Mouse (Mus musculus): Measurements from ENCODE around the gene Tesc. TPM values are rescaled to one million over a fixed set of nuclear protein-coding genes. Genes with fewer than 3 reads are reported as not detected.

Tesc gene
- polyA plus RNA-seq, 1 experiment = 0.13 TPM

DNA sequence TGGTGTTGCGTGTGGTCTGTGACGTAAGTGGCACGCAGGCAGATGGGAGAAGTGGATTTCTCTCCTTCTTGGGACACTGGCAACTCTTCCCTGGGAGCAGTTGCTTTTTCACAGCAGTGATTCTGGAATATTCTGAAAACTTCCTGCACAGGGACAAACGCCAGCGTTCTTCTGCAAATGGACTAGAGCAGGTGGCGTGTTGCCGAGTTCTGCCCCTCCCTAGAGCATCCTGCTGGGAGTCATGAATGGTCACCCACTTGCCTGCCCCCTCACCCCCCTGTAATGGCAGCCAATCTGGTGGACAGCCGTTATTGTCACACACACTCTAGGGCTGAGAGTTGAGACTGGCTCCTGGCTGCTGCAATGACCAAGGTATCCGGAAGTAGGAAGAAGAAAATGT is 32.1 kb downstream of the Tesc start:
- H3K4me3 ChIP-seq (replicated peaks) = no peak overlapping the region
- peaks cover 16% of the 10 kb centered on the region for H3K4me1 ChIP-seq (ENCODE audit: control insufficient read depth)
- H3K36me3 ChIP-seq (ENCODE audit: control insufficient read depth) = peaks cover 9% of the 10 kb centered on the region
- no peaks in the 10 kb centered on the region for H3K9me3 ChIP-seq (ENCODE audit: control insufficient read depth, low read length)
- TF ChIP-seq TAL1 (IDR thresholded peaks at IDR 0.05; ENCODE audit: low read length) (no peak), GATA1 (IDR thresholded peaks at IDR 0.05; ENCODE audit: low read length) (no peak)
- H3K27me3 ChIP-seq (ENCODE audit: control insufficient read depth) = no peaks in the 10 kb centered on the region

DNA sequence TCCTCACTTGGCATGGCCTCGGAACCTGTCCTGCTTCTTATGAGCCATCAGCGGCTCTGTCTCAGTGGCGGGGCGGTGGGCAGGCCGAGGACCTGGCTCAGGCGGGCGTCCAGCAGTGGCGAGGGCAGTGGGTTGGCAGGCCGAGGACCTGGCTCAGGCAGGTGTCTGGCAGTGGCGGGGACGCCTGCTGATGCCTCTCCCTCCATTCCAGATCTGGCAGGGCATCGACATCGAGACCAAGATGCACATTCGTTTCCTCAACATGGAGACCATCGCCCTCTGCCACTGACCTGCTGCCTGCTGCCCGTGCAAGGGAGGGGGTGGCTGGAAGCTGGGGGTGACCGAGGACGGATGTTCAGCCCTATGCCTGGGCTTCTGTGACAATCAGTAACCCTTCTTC is 33.8 kb downstream of the Tesc start:
- TF ChIP-seq TAL1 (IDR thresholded peaks at IDR 0.05; ENCODE audit: low read length) (no peak), GATA1 (IDR thresholded peaks at IDR 0.05; ENCODE audit: low read length) (no peak)
- Histone ChIP-seq H3K4me3 (replicated peaks) (no peak overlapping the region), H3K9me3 (ENCODE audit: control insufficient read depth, low read length) (no peaks in the 10 kb centered on the region), H3K27me3 (ENCODE audit: control insufficient read depth) (no peaks in the 10 kb centered on the region), H3K4me1 (ENCODE audit: control insufficient read depth) (peaks cover 18% of the 10 kb centered on the region), H3K36me3 (ENCODE audit: control insufficient read depth) (peaks cover 26% of the 10 kb centered on the region)

DNA sequence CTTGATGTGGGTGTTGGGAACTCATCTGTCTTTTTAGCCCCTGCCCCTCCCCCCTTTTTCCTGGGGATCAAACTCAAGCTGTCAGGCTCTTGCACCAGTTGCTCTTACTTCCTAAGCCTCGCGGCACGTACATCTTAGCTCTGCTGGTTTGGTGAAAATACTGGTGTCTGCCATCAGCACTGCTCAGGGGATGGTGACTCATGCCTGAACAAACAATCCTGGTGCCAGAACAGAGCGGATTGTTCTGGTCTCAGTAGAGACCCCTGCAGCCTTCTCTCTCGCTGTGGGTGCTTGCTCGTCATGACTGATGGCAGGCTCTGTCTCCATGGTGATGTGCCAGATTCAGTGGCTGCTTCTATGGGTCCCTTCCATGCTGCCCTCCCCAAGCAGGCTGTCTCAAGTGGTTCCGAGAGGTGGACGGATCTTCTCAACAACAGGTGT is 35.7 kb downstream of the Tesc start:
- H3K36me3 ChIP-seq (ENCODE audit: control insufficient read depth) = peaks cover 44% of the 10 kb centered on the region
- H3K27me3 ChIP-seq (ENCODE audit: control insufficient read depth) = no peaks in the 10 kb centered on the region
- H3K4me3 ChIP-seq (replicated peaks) = no peak overlapping the region
- TF ChIP-seq GATA1 (IDR thresholded peaks at IDR 0.05; ENCODE audit: low read length) (no peak), TAL1 (IDR thresholded peaks at IDR 0.05; ENCODE audit: low read length) (no peak)
- no peaks in the 10 kb centered on the region for H3K9me3 ChIP-seq (ENCODE audit: control insufficient read depth, low read length)
- peaks cover 22% of the 10 kb centered on the region for H3K4me1 ChIP-seq (ENCODE audit: control insufficient read depth)

DNA sequence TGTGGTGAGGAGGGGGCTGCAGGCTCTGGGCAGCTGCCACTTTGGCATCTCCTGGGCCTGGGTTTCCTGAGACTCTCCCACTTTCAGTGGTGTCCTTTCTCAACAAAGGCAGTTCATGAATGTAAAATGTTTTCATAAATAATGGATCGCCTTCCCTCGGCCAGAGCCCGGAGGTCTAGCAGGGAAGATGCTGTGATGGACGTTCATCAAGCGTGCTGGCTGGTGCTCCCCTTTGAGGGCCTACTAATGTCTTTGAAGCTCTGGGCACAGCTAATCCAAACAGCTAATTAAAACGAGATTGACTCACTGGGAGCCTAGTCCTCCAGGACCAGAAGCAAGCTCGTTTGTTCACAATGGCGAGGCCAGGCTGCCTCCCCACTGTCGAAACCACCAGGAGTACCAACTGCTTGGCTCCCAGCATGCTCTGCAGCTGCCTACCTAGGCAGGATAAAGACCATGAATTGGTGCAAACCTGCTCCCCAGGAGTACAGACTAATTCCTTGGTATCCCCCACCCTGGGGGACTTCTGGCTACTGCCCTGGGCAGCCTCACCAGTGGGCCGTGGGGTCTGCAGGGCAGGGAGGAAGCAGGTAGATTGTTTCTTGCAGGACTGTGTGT is 36.9 kb downstream of the Tesc start:
- Histone ChIP-seq H3K27me3 (ENCODE audit: control insufficient read depth) (no peaks in the 10 kb centered on the region), H3K4me1 (ENCODE audit: control insufficient read depth) (peaks cover 19% of the 10 kb centered on the region), H3K9me3 (ENCODE audit: control insufficient read depth, low read length) (no peaks in the 10 kb centered on the region), H3K4me3 (replicated peaks) (no peak overlapping the region), H3K36me3 (ENCODE audit: control insufficient read depth) (peaks cover 56% of the 10 kb centered on the region)
- TF ChIP-seq TAL1 (IDR thresholded peaks at IDR 0.05; ENCODE audit: low read length) (no peak), GATA1 (IDR thresholded peaks at IDR 0.05; ENCODE audit: low read length) (no peak)

DNA sequence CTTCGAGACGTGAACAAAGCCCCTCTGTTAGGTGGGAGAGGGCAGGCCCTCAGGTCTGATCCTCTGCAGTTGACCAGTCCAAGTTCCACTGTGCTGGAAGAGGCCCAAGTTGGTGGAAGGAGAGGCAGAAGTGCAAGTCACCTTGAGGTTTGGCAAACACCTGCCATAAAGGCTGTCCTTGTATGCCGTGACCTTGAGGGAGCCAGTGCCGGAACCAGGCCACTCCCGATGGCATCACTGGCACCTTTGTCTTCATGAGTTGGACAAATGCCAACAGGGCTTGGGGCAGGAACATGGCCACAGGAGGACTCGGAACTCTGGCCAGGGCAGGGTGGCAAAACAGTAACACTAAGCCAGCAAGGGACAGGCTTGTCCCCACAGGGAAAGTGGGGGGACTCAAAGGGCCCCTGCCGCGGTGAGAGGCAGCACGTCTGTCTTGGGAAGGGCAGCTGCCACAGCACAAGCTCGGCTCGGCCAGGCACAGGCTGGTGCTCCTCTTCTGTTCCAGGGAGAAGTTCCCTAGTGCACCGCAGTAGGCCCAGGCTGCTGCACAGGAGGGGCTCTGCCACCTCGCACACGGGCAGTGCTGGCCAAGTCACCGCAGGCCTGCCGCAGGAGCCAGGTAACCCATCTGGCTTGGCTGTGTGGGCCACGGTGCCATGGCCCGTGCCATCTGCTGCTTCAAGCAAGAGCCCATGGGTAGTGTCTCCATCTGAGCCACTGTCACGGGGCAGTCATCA is 38.1 kb downstream of the Tesc start:
- TF ChIP-seq GATA1 (IDR thresholded peaks at IDR 0.05; ENCODE audit: low read length) = no peak
- no peak for TF ChIP-seq TAL1 (IDR thresholded peaks at IDR 0.05; ENCODE audit: low read length)
- Histone ChIP-seq H3K36me3 (ENCODE audit: control insufficient read depth) (peaks cover 66% of the 10 kb centered on the region), H3K4me1 (ENCODE audit: control insufficient read depth) (peaks cover 19% of the 10 kb centered on the region), H3K4me3 (replicated peaks) (no peak overlapping the region), H3K9me3 (ENCODE audit: control insufficient read depth, low read length) (no peaks in the 10 kb centered on the region), H3K27me3 (ENCODE audit: control insufficient read depth) (no peaks in the 10 kb centered on the region)

DNA sequence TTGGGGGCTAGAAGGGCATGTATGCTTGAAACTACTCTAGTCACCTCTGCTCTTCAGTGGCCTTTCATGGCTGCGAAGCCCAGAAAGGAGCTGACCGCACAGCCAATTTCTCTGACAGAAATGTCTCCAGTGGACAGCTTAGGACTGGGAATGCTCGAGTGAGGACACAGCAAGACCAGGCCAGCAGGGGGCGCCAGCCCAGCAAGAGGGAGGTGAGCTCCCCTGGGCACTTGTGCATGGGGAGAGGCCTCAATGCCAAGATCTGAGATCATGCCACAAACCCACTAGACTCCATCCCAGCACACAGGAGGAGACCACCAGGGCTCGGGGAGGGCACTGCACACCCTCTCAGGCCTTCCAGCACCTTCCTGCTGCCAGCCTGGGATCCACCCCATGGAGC is 39.3 kb downstream of the Tesc start:
- no peak overlapping the region for H3K4me3 ChIP-seq (replicated peaks)
- H3K36me3 ChIP-seq (ENCODE audit: control insufficient read depth) = peaks cover 72% of the 10 kb centered on the region
- no peaks in the 10 kb centered on the region for H3K9me3 ChIP-seq (ENCODE audit: control insufficient read depth, low read length)
- H3K4me1 ChIP-seq (ENCODE audit: control insufficient read depth) = peaks cover 19% of the 10 kb centered on the region
- no peaks in the 10 kb centered on the region for H3K27me3 ChIP-seq (ENCODE audit: control insufficient read depth)
- TF ChIP-seq TAL1 (IDR thresholded peaks at IDR 0.05; ENCODE audit: low read length) (no peak), GATA1 (IDR thresholded peaks at IDR 0.05; ENCODE audit: low read length) (no peak)

DNA sequence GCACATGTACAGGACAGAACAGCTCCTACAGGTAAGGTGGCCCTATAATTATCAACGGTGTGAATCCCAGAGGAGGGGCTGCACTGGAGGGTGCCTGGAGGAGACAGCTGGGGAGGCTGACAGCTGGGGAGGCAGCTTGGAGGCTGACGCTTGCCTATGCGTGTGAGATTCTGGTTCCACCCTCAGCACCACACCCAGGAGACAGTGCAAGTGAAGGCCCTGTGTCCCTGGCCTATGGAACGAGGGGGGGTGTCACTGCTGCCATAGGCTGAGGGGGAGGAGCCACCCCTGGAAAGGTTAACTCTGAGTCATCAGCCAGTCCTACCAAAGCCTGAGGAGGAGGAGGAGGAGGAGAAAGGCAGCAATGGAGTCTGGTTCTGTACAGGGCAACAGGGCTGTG is 40.0 kb downstream of the Tesc start:
- Histone ChIP-seq H3K4me3 (replicated peaks) (no peak overlapping the region), H3K4me1 (ENCODE audit: control insufficient read depth) (peaks cover 19% of the 10 kb centered on the region), H3K9me3 (ENCODE audit: control insufficient read depth, low read length) (no peaks in the 10 kb centered on the region), H3K27me3 (ENCODE audit: control insufficient read depth) (no peaks in the 10 kb centered on the region), H3K36me3 (ENCODE audit: control insufficient read depth) (peaks cover 77% of the 10 kb centered on the region)
- no peak for TF ChIP-seq GATA1 (IDR thresholded peaks at IDR 0.05; ENCODE audit: low read length)
- no peak for TF ChIP-seq TAL1 (IDR thresholded peaks at IDR 0.05; ENCODE audit: low read length)

DNA sequence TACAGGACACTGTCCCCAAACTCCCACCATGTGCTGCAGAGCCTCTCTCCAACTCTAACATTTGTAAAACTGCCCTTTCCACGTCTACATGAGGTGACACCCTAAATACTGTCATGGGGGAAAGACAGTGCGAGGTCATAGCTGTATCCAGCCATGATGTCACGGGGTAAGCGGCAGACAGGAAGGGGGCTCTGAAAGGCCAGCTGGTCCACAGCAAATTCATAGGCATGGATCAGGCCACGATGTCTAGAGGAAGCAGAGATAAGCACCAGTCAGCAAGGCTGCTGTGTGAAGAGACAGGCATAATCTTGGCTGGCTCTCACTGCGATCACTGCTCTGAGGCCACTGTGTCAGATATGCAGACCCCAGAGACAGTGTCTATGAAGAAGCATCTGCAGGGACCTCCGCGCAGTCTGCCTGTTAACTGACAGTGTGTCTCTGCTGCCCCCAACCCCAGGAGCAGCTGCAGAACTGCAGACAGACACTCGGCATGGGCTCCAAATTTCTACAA is 40.5 kb downstream of the Tesc start:
- no peaks in the 10 kb centered on the region for H3K9me3 ChIP-seq (ENCODE audit: control insufficient read depth, low read length)
- H3K36me3 ChIP-seq (ENCODE audit: control insufficient read depth) = peaks cover 81% of the 10 kb centered on the region
- no peak overlapping the region for H3K4me3 ChIP-seq (replicated peaks)
- TF ChIP-seq TAL1 (IDR thresholded peaks at IDR 0.05; ENCODE audit: low read length) (no peak), GATA1 (IDR thresholded peaks at IDR 0.05; ENCODE audit: low read length) (no peak)
- H3K27me3 ChIP-seq (ENCODE audit: control insufficient read depth) = no peaks in the 10 kb centered on the region
- peaks cover 19% of the 10 kb centered on the region for H3K4me1 ChIP-seq (ENCODE audit: control insufficient read depth)

DNA sequence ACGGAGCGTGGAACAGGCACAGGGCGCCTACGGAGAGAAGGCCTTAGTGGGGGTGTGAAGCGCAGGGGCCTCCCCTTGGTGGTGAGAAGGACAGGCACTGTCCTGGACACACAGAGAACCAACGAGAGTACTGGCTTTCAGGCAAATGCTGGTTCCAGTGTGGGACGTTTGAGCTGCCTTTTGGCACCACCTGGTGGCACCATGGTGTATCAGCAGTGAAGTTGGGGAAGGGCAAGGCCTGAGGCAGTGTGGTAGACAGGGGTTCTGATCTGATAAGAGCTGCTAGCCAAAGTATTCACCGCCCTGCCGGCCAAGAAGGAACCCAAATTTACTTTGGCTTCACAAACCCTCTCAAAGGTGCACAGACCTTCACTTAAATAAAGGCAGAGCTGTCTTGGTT is 41.8 kb downstream of the Tesc start:
- Histone ChIP-seq H3K36me3 (ENCODE audit: control insufficient read depth) (peaks cover 86% of the 10 kb centered on the region), H3K4me3 (replicated peaks) (no peak overlapping the region), H3K9me3 (ENCODE audit: control insufficient read depth, low read length) (no peaks in the 10 kb centered on the region), H3K27me3 (ENCODE audit: control insufficient read depth) (no peaks in the 10 kb centered on the region), H3K4me1 (ENCODE audit: control insufficient read depth) (peaks cover 10% of the 10 kb centered on the region; the same call in 1 of the 2 replicates)
- TF ChIP-seq TAL1 (IDR thresholded peaks at IDR 0.05; ENCODE audit: low read length) = no peak
- peak; percentile 47; the same call in 1 of the 2 replicates for TF ChIP-seq GATA1 (IDR thresholded peaks at IDR 0.05; ENCODE audit: low read length)

Data from erythroblast, embryonic 14.5 days (primary cell).